Mouse (Mus musculus) embryo, embryonic 10 days (tissue): ENCODE data around the gene Foxc1.
A peak's percentile ranks its signal among the peaks of the same experiment; 100 is the strongest.

Experiments used
- DNase-seq: peaks from one replicate; pipeline ENCODE4 v3.0.0-alpha.2; 2015; ENCODE audit warnings: low spot score

The Foxc1 gene

DNA sequence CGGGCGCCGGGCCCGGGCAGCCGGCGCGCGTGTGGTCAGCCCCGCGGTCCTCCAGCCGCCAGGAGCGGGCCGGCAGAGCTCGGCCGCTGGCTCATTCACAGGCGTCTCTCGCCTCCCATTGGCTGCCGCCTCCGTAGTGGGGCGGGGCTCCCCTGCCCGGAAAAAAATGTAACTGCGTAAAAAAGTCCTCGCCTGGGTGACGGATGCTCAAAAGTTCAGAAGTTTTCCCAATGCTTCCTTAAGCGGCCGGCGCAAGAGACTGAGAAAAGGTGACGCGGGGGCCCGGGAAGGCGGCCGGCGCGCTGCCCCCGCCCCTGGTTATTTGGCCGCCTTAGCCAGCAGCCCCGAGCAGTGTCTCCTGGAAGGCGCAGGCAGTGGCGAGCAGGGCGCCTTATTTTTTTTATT, at the start of gene Foxc1:
Gene Foxc1, plus strand, starts transcription at position 206 of the 405 bp plus-strand sequence.
- DNase-seq, result peak; percentile 87

DNA sequence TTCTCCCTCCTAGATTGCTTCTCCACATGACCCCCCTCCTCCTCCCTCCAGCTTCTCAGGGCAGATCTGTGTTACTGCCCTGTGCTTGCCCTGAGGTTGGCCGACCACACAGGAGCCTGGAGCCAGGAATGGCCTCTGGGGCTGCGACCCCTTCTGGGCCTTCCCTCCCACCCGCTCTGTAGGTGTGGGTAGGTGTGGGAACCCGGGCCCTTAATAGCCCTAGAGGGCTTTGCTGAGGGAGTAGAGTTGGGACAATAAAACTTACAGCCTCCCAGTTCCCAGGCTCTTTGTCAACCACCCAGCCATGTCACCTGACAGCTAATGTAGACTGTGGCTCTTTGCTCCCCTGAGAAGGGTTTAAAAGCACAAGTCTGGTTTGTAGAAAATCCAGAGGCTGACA, 46.0 kb upstream of the Foxc1 start:
- peak; percentile 20 for DNase-seq

DNA sequence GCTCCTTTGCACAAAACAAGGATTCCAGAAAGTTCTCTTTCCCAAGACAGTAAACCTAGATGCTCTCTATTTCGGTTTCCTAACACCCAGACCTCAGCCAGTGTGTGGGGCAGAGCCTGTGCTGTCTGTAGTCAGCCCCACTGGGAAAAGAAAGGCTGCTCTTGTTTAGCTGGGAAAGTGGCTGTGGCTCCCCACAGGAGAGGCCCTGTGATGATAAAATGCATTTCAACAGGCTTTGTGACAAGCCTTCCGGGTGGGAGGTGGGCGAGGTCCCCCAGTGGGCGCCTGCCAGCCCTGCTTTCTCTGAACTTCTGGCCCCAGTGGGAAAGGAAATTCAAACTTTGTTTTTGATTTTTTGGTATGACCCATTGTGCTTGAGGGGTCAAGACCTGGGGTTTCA, 45.4 kb upstream of the Foxc1 start:
- no peak for DNase-seq

DNA sequence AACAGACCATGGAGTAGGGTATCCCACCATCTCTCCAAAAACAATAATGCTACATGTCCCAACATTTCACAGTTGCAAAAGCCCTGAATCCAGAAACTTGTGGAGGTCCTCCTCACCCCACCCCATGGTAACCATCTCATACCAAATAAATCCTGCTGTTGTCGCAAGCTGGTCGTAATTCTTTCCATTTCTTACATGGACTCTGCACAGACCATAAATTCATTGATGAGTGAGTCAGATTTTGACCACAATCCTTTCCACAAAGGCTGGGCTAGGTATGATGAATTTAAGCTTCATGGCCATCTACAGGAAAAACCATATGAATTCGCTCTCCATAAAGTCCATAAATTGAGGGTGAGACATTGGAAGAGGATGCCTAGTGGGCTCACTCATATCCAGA, 42.0 kb upstream of the Foxc1 start:
- no peak for DNase-seq

DNA sequence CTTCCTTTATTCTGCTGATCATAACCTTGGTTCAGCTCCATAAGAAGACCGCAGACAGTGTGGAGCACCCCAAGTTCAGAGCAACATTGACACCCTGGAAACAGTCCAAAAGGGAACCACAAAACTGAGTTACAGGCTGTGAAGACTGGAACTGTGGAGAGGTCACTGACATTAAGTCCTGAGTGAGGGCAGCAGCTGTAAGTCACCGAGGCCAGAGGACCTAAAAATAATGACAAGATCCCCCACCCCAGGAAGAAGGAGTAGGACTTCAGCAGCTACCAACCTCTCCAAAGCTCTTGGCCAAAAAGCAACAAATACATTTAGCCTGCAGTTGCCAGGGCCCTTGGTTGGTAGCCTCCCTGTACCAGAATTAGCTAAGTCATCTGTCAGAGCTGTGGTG, 40.9 kb upstream of the Foxc1 start:
- no peak for DNase-seq

DNA sequence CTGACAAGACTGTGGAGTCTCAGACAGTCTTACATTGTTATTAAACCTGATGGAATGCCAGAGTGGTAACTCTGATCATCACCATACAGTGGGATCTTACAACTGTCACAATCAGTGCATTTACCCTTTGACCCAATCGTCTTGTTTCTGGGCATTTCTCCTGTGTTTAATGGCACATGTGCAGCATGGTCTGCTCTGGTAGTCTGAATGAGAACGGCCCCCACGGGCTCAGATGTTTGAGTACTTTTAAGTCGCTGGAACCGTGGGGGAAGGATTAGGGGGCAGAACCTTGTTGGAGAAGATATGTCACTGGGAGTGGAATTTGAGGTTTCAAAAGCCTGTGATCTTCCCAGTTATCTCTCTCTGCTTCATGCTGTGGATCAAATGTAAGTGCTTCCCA, 33.6 kb upstream of the Foxc1 start:
- DNase-seq, result no peak

DNA sequence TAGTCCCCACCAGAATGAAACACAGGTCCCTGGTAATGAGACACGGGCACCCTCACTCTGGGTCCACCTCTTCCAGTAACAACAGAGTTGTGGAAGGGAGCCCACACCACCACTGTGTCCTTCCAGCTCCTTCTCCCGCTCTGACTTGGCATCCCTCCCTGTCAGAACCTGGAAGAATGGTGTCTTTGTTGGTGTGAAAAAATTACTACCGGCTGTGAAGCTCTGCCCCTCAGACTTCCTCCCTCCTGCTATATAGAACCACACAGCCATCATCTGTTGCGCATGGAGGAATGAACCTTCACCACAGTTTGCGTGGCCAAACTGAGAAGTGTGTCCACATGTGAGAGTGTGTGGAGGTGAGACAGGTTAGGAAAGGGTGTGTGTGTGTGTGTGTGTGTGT, 30.7 kb upstream of the Foxc1 start:
- DNase-seq, result no peak

DNA sequence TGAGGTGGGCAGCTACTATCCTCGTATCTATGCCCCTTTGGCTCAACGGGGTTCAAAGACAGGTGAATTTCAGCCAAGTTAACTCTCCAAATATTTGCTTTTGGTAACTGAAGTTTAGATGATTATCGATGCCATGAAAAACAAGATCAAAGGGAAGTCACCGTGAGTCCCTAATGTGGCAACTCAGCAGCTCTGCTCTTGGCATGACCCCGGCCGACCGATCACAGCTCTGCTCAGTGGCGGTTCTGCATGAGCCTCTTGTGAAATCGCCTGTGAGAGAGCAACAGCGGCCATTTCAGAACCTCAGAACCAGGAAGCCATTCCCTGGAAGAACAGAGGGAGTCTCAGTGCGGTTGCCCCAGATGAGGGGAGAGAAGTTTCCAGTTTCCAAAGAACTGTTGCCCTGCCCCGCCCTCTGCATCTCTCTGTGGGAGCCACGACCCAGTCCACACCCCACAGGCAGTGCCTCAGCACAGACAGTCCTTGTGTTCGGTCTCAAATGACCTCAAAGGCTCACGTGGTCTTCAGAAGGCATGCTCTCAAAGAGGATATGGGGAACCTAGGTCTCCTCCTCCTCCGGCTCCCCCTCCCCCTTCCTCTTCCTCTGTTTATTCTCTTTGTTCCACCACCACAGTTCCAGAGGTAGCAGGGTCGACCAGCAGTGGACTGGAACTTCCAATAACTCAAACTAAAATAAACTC, 27.0 kb upstream of the Foxc1 start:
- DNase-seq, result no peak

DNA sequence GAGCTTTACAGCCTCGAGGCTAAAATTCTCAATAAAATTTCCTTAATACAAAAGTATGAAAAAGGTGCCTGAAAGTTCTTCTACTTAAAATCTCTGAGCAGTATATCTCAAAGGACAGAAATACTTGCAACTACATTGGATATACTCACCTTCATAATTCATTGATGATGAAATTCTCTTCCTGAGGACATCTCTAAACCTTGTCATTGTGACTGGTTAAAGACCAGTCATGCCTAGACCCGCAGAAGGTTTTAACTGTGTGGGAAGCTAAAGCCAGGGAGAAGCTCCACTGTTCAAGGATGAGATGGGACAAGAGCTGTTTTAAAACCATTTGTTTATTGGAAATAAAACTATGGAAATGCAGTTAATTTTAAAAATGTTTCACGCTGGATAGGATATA, 26.1 kb upstream of the Foxc1 start:
- DNase-seq, result no peak

DNA sequence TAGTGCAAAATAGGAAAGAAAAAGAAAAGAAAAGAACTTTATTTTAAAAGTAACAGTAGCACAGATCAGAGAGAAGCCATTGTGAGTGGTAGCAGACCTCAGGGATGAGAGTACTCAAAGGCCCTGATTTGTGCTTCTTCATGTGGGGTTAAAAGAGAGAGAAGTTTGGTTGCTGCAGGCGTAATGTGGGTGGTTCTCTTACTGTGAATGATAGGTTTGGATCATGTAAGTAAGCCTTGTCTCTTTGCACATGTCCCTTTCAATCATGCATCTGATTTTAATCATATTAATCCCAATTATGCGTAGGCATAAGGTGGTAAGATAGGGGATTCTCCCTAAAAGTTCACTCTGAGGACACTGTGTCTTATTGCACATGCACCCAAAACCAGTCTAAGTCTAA, 24.4 kb upstream of the Foxc1 start:
- no peak for DNase-seq

DNA sequence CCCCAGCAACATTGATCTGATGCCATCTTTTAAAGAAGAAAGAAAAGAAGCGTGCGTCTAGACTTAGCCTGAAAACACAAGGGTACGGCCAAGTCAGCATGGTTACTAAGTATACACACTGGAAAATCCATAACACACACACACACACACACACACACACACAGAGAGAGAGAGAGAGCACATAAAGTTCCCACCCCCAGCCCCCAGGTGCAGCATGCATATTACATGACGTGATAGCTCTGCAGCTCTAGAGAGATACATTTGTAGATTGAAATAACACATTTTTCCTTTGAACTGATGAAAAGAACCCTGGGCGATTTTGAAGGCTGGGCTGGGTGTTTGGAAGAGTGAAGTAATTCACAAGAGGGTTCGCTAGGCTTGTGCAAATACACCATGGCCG, 21.7 kb upstream of the Foxc1 start:
- no peak for DNase-seq

DNA sequence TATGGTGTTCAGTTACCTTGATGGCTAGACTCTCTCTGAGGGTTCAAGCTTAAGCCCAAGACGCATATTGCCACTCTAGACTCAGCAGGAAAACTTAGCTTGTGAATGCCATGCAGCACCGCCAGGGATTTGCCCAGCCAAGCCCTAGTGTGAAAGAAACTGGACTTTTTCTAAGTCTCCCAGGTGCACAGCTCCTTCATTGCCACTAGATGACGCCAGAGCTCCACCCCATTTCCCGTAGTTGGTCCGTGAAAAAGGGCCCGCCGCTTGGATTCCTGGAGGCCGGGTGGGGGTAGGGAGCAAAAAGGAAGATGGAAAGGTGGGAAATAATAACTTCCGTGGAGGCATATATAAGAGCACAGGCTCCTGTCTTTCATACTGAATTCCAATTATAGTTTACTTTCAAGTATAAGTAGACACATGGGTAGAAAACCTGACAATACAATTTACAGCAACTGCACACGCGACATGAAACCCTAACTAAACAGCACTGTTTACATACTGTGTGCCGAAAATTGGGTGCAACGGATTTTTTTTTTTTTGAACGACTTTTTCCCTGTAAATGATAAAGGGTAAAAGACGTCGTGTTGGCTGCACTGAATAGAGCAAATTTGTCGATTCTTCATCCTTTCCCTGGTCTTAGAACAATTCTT, 13.8 kb upstream of the Foxc1 start:
- peak; percentile 82 for DNase-seq

DNA sequence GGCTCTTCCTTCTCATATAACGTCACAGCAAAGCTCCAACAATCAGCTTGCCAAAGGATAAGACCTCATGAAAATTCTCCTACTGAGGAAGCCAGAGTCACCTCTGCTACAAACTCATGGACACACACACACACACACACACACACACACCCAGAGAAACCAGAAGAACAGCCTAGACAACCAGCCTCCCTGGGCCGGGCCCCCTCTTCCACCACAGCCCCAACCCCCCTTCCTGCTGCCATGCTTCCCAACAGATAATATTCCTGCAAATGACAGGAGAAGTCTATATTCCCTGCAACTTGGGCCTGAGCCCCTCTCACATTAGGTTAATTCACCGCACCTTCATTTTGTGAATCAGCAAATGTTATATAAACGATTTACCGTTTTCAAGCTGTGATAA, 13.3 kb upstream of the Foxc1 start:
- DNase-seq, result no peak

DNA sequence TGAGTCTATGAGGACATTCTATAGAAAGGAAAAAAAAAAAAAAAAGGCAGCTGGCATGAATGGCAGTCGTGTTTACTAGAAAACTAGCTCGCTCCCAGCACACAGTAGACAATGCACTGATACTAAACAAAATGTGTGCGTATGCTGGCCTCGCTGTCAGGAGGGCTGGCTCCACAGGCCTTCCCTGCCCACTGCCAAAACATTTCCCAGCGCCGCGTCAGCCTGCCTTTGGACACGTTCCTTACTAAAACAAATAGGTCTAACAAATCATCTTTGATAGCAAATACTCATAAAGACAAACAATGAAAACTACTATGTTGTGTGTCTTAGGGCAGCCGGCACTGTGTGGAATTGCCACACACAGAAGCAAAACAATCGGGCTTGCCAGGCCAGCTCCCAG, 9.1 kb upstream of the Foxc1 start:
- DNase-seq, result no peak

DNA sequence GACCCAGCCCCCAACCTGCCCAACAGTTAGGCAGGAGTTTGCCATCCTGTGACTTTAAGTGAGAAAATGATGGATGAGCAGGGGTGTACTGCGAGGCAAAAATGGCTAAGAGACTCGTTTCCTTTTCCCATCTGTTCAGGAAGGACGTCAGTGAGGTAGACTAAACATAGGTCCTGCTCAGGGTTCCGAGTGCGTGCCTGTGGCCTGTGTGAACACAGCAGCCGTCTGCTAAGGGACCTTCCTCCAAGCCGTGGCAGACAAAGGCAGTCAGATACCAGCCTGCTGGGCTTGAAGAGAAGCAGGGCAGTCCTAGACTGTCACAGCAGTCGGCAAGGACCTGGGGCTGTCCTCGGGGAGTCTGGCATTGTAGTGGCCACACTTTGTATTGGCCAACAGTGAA, 8.4 kb upstream of the Foxc1 start:
- no peak for DNase-seq

DNA sequence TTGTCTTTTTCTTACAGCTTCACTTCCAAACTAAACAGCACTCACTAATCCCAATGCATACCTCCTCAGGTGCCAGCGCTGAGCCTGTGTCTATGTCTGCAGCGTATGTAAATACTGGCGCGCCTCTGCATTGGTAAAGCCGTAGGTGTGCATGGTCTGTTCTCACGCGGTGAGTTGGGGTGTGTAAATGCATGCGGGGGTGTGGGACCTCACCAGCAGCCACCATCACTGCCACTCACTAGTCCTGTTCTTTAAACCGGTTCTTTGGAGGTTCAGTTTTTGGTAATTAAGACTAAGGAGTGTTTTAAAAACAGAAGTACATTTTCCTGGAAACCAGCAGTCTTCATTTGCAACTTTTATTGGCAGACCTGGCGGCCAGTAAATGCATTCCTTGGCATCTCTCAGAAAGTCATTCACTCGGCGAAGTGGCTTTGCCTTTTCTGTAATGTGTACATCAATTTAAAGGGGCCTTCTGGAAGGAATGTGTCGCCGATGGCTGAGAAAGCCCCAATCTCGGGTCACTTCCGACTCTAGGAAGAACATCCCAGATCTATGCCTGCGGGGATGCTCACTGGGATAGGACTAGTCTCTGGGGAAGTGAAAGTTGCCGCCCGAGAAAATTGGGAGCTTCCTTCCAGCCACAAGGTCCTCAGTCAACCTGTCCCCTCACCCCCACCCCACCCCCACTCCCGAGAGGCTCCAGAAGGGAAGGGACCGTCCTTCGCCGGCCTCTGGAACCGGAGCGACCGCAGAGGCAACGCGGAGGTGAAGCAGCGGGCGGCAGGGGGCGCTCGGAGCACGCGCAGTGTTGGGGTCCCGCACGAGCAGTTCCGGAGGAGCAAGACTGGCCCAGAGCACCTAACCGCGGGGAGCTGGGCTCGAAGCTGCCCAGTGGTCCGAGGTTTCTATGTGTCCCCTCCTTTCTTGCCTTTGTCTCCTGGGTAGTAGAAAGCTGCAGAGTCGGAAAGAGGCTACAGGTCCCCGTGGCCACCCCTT, 5.6 kb upstream of the Foxc1 start:
- DNase-seq, result peak; percentile 94

DNA sequence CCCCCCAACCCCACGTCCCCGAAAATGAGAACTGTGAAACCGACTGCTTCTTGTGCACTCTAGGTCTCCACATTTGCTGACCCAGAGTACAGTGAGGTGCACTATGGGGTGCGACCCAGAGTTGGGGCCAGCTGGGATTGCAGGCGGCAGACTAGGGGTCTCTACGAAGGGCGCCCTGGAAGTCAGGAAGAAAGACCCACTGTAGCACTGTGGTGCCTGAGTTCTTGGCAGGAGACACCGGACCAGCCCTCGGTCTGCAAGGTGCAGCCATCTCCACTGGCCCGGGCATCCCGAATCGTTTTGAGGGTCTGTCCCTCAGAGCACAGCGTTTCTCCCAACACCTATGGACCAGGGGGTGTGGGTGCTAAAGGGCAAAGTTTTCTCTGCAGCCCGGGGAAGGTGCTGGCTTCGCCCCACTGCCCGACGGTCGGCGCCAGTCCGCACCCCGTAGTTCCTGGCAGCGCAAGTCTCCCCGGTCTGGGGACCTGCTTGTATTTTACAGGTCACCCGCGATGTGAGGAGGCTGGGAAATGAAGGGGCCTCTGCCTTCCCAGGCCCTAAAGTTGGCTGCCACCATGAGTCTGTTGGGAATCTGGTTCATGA, 4.6 kb upstream of the Foxc1 start:
- no peak for DNase-seq

DNA sequence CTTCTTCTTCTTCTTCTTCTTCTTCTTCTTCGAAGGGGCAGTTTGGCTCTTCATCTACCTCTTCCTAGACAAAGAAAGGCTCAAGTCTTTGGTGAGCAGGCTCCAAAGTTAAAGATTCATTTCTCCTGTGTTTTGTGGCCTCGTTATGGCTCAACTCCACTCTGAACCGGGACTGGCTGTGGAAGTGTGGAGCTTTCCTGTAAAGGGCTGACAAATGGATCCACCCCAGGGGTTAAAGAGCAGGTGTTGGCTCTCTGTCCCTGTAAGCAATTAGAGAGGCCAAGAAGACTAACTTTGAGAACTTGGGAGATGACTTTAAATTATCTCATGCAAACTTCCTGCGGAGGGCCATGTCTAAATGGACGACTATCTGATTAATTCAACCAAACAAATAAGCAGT, 4.0 kb upstream of the Foxc1 start:
- DNase-seq, result no peak

DNA sequence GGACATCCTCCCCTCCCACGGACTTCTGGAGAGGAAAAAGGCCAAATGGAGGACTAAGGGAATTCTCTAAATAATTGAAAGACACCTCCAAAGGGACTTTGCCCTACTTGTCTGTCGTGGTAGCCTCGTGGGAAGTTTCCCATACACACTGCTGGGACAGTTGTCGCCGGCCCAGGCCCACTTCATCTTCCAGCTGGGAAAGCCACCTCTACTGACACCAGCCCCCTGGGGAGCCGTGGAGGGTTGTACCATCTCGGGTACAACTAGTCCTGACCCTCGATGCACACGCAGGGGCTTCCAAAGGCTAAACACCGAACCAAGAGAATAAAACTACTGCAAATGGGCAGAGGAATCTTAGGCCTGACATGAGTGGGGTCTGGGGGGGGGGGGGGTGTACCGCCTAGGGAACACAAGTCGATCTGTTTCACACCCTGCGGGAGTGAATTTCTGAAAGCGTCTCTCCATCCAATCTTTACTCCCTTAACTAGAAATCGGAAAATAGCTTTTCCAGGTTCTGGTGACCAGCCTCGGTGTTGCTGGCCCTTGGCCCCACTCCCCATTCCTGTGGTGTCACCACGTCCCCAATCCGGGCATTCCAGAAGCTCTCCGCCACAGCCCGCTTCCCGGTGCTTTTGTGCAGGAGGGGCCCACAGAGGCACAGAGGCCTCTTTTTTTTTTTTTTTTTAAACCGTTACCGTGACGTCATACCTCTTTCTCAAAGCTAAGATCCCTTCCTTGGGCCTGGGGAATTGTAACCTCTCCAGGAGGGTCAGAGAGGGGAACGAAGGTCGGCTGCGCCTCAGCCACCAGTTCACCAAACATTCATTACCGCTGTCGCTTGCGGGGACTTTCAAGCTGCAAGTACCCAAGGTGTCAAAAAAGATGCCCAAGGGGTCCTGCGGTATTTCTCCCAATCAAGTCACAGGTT, 3.0 kb upstream of the Foxc1 start:
- DNase-seq, result peak; percentile 68

DNA sequence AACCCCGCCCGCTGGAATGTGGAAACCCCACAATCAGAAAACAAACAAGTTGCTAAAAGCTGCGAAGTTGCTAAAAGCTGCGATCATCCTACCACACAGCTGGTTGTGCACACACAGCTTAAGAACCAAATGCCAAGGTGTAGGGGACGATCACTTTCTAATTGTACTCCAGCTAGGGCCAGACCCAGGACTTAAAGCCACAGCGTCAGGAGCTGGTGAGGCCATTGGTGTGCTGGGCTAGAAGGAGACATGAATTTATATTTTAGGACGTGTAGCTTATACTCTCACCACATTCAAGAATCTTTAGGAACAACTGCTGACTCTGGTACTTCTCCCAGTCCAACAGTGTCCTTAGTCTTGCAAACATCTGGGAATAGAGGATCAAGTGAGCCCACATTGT, 1.9 kb upstream of the Foxc1 start:
- peak; percentile 51 for DNase-seq

DNA sequence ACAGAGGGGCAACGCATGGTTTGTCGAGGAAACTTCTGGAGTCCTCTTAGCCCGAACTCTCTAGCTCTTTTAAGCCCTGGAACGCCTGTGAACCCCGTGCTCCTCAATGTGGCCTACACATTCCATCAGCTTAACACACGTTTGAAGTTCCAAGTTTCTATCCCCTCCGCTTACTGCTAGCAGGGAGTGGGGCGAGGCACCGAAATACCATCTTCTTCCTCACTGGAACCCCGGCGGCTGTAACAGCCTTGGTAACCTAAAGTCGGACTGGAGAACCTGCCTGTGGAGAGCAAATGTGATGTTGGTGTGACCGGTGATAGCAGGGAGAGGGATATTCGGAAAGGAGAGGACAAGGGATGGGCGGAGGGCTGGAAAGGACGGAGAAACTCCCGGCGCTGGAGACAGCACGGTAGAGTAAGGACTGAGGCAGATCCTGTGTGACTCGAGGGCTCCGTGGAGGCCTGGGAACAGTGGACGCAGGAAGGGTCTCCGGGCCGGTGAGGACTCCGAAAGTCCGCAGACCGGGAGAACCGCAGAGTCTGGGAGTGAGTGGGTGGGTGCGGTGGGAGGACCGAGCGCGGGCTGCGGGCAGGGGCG, 504 bp upstream of the Foxc1 start:
- peak; percentile 64 for DNase-seq
